Mouse (Mus musculus): Measurements from ENCODE around the gene A730071L15Rik. TPM values are rescaled to one million over a fixed set of nuclear protein-coding genes. Genes with fewer than 3 reads are reported as not detected.

Gene A730071L15Rik
- total RNA-seq, 2 experiments from 2014 or later = 0.31 TPM; not detected in 1

- TF ChIP-seq CTCF (conservative IDR thresholded peaks at IDR 0.05) = peak; percentile 100
- H3K27ac ChIP-seq = peak overlapping the region; percentile 90
Observed at GRCm38 (mm10) chr11:6187878-6188277, 12.0 kb upstream of the A730071L15Rik start.

GRCm38 (mm10) chr11:6196780-6197179, 3.0 kb upstream of the A730071L15Rik start:
- no peak for DNase-seq (ENCODE audit: low spot score in 2 of 2)
- Histone ChIP-seq H3K4me3 (no peak overlapping the region), H3K27ac (no peak overlapping the region)
- no peak for TF ChIP-seq CTCF (conservative IDR thresholded peaks at IDR 0.05)

More at GRCm38 (mm10) chr11:6187878-6188277, 12.0 kb upstream of the A730071L15Rik start:
- no peak overlapping the region for H3K4me3 ChIP-seq
- peak; percentile 93 to 95 for DNase-seq (ENCODE audit: low spot score in 2 of 2)

GRCm38 (mm10) chr11:6198449-6198848, 1.4 kb upstream of the A730071L15Rik start:
- H3K27ac ChIP-seq = no peak overlapping the region
- peak overlapping the region; percentile 99; the same call in 1 of the 2 replicates for H3K4me3 ChIP-seq
- no peak for TF ChIP-seq CTCF (conservative IDR thresholded peaks at IDR 0.05)
- no peak for DNase-seq (ENCODE audit: low spot score in 2 of 2)

GRCm38 (mm10) chr11:6200087-6200569, 299 bp downstream of the A730071L15Rik start, which contains the start of gene Nudcd3:
Gene Nudcd3 (minus strand): TSS chr11:6200415.
- Histone ChIP-seq H3K27ac (peak within 1 kb of the TSS; percentile 99), H3K4me3 (peak within 1 kb of the TSS; percentile 99)
- DNase-seq (ENCODE audit: low spot score in 2 of 2) = peak; percentile 84 to 89
- TF ChIP-seq CTCF (conservative IDR thresholded peaks at IDR 0.05) = no peak

- peak overlapping the region; percentile 99 for H3K4me3 ChIP-seq
- DNase-seq (ENCODE audit: low spot score in 2 of 2) = no peak
- peak overlapping the region; percentile 99 for H3K27ac ChIP-seq
- TF ChIP-seq CTCF (conservative IDR thresholded peaks at IDR 0.05) = no peak
Observed at GRCm38 (mm10) chr11:6200570-6200969, 741 bp downstream of the A730071L15Rik start.

- Histone ChIP-seq H3K4me3 (no peak overlapping the region), H3K27ac (no peak overlapping the region)
- no peak for DNase-seq (ENCODE audit: low spot score in 2 of 2)
- TF ChIP-seq CTCF (conservative IDR thresholded peaks at IDR 0.05) = no peak
Observed at GRCm38 (mm10) chr11:6207090-6207489, 7.3 kb downstream of the A730071L15Rik start.

GRCm38 (mm10) chr11:6208158-6208557, 8.3 kb downstream of the A730071L15Rik start:
- no peak for DNase-seq (ENCODE audit: low spot score in 2 of 2)

GRCm38 (mm10) chr11:6216834-6217233, 17.0 kb downstream of the A730071L15Rik start:
- DNase-seq (ENCODE audit: low spot score in 2 of 2) = no peak
- Histone ChIP-seq H3K4me3 (no peak overlapping the region), H3K27ac (no peak overlapping the region)
- no peak for TF ChIP-seq CTCF (conservative IDR thresholded peaks at IDR 0.05)

More at GRCm38 (mm10) chr11:6208158-6208557, 8.3 kb downstream of the A730071L15Rik start:
- H3K4me3 ChIP-seq = no peak overlapping the region
- no peak overlapping the region for H3K27ac ChIP-seq
- no peak for TF ChIP-seq CTCF (conservative IDR thresholded peaks at IDR 0.05)

- Histone ChIP-seq H3K27ac (no peak overlapping the region), H3K4me3 (no peak overlapping the region)
- TF ChIP-seq CTCF (conservative IDR thresholded peaks at IDR 0.05) = no peak
- DNase-seq (ENCODE audit: low spot score in 2 of 2) = no peak
Observed at GRCm38 (mm10) chr11:6218189-6218896, 18.5 kb downstream of the A730071L15Rik start.

GRCm38 (mm10) chr11:6219967-6220366, 20.1 kb downstream of the A730071L15Rik start:
- no peak overlapping the region for H3K4me3 ChIP-seq
- no peak for TF ChIP-seq CTCF (conservative IDR thresholded peaks at IDR 0.05)
- DNase-seq (ENCODE audit: low spot score in 2 of 2) = peak in 1 of 2 experiments; percentile 19
- H3K27ac ChIP-seq = no peak overlapping the region

GRCm38 (mm10) chr11:6222187-6222586, 22.4 kb downstream of the A730071L15Rik start:
- no peak for TF ChIP-seq CTCF (conservative IDR thresholded peaks at IDR 0.05)
- no peak for DNase-seq (ENCODE audit: low spot score in 2 of 2)

GRCm38 (mm10) chr11:6224541-6225229, 24.9 kb downstream of the A730071L15Rik start:
- DNase-seq (ENCODE audit: low spot score in 2 of 2) = peak in 1 of 2 experiments; percentile 19
- no peak for TF ChIP-seq CTCF (conservative IDR thresholded peaks at IDR 0.05)
- H3K27ac ChIP-seq = no peak overlapping the region
- no peak overlapping the region for H3K4me3 ChIP-seq

More at GRCm38 (mm10) chr11:6222187-6222586, 22.4 kb downstream of the A730071L15Rik start:
- Histone ChIP-seq H3K4me3 (no peak overlapping the region), H3K27ac (no peak overlapping the region)

- no peak within 1 kb of the TSS for H3K27ac ChIP-seq
- no peak within 1 kb of the TSS for H3K4me3 ChIP-seq
- DNase-seq (ENCODE audit: low spot score in 2 of 2) = no peak
- TF ChIP-seq CTCF (conservative IDR thresholded peaks at IDR 0.05) = no peak
Observed at GRCm38 (mm10) chr11:6230012-6230411, 30.2 kb downstream of the A730071L15Rik start, which contains the start of gene Npc1l1. Gene Npc1l1 (minus strand): TSS chr11:6230143.
